Mouse (Mus musculus): Measurements from ENCODE around the gene Ap2m1.
"Not testable (repeated sequence)": the region's sequence is repeated elsewhere in the genome, so short reads cannot be mapped to it uniquely, and the experiment has no call there.

Gene Ap2m1

DNA sequence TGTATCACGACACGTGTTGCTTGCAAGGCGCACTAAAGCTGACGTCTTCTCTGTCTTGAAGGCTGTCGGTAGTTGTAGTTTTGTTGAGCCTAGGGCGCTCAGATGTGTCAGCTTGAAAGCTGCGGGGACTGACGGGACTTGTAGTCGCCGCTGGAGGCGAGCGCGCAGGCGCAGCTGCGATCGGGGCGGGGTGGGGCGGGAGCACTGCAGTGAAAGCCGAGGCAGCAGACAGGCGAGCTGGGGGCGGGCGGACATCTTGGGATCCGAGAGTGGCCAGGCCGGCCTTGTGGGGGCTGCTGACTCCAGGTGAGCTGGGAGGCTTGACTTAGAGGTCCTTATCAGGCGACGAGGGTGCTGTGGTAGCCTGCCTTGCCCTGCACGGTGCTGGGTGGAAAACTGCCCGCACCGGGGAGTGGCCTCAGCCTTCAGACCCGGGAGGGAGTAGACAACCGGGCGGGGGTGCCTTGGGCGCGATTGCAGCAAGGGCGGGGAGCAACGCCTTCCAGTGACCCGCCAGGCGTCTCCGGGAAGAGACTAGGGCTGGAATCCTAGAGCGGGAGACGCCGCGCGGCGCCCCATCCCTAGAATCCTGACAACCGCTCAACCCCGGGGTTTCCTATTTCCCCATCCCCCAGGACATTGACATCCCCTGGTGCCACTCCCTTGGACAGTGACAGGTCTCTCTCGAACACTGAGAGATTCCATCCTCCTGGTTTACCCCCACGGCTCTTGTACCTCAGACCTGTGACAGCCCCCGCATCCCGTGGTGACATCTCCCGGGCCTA lies at the start of gene Ap2m1:
Ap2m1 (plus strand) TSS at position 183 of the 785 bp plus-strand sequence.
- peak; percentile 91 for DNase-seq

GRCm38 (mm10) chr16:20486048-20486447 lies 49.2 kb upstream of the Ap2m1 start:
- DNase-seq: no peak

GRCm38 (mm10) chr16:20488151-20488550 lies 47.1 kb upstream of the Ap2m1 start:
- DNase-seq: no peak

DNA sequence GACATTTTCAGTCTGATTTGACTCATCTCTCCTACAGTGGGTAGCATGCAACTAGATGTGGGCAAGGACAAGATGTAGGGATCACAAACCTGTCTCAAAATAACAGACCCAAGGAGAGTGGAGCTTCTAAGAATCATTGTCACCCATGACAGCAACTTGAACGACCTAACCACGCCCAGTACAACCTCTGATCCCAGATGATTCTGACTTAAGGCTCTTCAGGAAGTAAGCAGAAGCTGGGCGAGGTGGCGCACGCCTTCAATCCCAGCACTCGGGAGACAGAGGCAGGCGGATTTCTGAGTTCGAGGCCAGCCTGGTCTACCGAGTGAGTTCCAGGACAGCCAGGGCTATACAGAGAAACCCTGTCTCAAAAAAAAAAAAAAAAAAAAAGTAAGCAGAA lies 46.5 kb upstream of the Ap2m1 start:
- not testable (repeated sequence) for DNase-seq

DNA sequence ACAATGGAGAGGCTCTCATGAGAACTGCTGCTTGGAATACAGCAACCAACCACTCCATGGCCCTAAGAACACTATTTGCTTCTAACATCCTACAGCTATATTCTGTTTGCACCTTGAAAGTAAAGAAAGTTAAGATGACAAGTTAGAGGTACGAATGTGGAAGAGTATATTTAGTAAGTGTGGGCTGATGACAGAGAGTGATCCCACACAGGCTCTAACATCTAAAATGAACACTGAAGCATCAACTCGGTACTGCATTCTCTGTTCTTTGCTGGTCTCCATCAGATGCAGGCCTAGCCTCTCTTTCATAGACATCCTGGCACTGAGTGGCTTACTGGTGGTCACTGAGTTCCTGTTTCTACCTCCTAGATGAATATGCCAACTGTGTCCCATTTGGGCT lies 46.0 kb upstream of the Ap2m1 start:
- DNase-seq: no peak

DNA sequence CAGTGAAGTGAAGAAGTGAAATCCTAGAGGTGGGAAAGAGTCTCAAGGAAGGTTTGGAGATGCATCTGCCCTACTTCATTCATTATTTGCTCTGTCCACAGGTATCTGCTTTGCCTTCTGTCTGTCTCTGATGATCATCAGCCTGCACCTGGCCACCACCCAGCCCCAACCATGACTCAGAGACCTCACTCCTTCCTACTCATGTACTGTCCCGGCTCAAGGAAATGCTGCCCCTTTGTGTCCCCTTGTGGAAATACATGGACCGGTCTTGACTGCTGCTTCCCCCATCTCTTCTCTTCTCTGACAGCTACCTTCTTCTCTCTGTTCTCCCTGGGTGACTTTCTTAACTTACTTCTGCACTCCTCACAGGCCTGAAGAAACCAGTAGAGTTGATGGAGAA lies 44.7 kb upstream of the Ap2m1 start:
- DNase-seq: no peak

DNA sequence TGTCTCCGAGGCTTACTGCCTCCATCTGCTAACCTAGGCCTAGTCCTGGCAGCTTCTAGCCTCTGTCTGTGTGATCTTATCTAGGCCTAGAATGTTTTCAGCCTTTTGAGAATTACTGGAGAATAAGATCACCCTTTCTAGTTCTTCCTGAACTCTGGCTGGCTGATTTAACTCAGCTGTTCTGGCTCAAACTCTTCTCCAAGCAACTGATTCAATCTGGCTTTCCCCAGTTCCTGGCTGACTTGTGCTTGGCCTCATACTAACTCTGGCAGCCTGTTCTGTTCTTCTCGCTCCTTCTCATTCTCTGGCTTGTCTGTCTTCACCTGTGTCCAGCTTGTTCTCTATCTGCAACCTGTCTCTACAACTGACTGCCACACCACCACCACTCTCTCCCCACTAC lies 44.0 kb upstream of the Ap2m1 start:
- no peak for DNase-seq

DNA sequence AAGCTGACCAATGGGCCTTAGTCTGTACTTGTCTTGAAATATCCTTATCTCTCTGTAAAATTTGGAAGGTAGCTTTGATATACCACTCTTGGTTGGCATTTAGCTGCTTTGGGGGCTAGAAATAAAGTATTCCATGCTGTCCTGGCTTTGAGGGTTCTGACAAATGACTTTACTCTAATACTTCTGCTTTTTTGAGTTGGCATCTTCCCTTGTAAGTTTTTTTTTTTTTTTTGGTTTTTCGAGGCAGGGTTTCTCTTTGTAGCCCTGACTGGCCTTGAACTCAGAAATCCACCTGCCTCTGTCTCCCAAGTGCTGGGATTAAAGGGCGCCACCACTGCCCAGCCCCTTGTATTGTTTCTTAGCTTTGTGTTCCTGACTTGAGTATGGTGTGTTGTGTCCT lies 41.8 kb upstream of the Ap2m1 start:
- no peak for DNase-seq

DNA sequence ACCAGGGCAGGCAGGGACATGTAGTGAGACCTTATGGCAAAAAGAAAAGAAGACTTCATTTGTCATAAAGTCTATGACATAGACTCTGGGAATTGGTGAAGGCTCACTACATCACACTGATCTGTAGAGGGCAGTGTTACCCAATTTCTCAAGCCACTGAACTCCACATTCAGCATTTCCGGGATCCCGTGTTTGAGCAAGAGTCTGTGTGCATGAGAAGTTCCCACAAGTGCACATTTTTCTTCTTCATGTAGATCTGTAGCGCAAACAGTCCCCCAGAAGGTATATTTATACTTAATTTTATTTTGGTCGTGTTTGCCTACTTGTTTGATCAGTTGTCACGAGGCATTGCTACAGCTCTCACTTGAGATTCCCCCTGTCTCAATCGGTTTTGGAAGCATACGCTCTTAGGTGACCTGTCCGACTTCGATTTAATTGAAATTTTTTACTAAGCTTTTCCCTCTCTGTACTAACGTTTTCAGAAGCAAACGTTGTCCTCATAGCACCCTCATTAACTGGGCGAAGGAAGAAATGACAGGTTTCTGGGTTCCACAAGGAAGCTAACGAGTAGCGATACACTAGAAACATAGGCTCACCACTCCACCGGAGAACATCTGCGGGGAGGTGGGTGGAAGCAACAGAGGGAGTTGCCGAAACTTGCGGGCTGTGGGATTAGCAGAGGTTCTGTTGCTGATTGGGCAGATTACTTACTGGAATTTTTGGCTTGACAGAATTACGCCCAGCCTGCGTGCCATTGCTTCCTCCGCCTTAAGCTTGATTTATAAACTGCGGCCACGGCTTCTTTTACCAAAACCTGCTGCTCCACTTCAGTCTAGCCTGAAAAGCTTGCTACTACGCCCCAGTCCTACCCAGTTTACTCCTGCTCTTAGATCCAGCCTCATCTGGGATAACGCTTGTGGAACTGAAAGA lies 38.3 kb upstream of the Ap2m1 start:
- no peak for DNase-seq

DNA sequence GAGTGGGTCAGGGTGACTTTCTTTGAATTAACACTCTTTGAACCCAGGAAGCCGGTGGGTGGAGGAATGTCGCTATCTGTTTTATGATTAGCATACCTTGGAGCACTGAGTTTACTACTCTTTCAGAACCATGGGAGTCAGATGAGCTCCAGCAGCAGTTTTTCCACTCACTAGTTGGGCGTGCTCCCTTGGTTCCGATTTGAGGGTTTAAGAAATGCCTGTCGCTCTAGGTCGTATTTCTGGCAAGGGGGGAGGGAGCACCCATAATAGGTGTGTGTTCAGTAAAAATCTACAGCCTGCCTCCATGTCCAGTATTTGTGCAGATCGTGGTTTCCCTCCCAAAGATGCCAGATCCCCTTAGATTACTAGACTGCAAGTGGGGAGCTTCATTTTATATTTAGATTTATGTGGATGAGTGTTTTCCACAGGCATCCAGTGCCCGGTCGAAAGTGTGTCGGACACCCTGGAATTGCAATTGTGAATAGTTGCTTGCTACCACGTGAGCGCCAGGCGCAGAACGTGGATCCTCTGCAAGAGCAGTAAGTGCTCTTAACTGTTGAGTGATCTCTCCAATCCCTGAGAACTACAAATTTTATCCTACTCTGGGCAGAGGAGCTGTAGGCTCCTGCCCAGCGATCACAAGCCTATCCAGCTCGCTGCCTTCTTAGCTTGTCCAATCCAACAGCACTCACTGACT lies 37.1 kb upstream of the Ap2m1 start:
- no peak for DNase-seq

DNA sequence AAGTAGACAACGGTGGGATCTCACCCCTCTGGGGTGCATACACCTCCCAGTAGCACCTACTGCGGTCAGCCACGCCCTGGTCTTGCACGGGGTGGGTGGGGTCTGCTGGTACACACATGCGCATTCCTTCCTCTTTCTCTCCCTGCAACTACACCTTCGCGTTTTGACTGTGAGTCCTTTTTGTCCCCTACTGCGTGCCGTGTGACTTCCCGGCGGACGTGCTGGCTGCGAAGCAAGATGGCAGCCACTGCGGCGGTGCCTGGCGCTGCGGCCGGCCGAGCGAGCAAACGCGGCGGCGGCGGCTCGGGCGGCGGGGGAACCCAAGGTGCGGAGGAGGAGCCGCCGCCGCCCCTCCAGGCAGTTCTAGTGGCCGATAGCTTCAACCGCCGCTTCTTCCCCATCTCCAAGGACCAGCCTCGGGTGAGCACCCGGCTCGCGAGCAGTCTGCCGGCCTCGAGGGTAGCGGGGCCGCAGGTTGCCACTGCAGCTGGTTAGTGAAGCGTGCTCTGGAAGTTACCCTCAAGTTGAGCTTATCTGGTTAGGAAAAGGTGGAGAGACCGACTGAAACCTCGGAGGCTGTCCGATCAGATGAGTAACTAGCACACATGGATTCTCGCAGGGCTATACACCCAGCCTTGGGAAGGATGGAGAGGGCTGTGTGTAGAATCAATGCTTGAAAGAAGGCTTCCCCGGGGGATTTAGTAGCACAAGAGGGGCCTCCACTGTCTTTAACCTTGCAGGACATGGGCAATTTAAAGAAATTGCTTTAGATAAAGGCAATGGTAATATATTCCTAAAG lies 36.4 kb upstream of the Ap2m1 start, which contains the start of gene Eif2b5:
Eif2b5 (plus strand) TSS at position 141 of the 799 bp plus-strand sequence.
- DNase-seq: peak; percentile 83

- DNase-seq: no peak
Measured at GRCm38 (mm10) chr16:20506000-20506399, 29.3 kb upstream of the Ap2m1 start.

- peak; percentile 40 for DNase-seq
Measured at GRCm38 (mm10) chr16:20509349-20509748, 25.9 kb upstream of the Ap2m1 start.

DNA sequence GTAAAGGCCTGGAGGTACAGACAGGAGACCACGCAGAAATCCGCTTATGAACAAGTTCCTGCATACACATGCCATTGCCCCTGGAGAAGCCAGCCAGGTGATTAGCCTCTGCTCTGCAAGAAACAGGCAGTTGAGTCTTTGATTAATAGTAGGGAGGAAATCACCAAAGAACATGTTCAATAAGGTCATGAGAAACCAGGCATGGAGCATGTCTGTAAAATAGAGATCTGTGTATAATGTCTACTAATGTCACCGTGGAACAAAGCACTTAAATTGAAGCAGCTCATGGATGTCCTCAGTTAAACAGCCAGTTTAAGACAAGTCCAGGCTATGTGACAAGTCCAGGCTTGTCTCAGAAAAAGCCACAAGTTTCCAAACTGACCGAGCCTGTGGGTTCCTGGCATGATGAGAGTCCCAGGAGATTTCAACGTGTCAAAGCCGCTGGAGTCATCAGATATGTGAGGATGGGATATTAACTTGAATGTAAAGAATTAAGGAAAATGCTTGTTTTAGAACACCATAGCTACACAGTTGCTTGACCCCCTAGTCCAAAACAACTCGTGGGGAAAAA lies 23.9 kb upstream of the Ap2m1 start:
- DNase-seq: no peak

DNA sequence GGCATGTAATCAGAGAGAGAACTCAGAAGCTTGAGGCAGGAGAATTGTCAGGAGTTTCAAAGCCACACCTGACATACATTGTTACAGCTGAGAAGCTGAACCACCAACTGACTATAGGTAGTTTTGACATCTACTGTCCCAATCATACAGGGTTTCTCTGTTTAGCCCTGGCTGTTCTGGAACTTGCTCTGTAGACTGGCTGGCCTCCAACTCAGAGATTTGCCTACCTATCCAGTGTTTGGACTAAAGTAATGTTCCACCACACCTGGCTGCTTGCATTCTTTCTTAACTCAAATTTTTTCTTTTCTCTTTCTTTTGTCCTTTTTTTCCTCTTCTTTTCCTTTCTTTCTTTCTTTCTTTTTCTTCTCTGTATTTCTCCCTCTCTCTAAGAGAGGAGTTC lies 19.2 kb upstream of the Ap2m1 start:
- no peak for DNase-seq

- DNase-seq: peak; percentile 84
Measured at GRCm38 (mm10) chr16:20516726-20517201, 18.5 kb upstream of the Ap2m1 start, which contains the start of gene Dvl3. Gene Dvl3, plus strand, starts transcription at chr16:20516982.

DNA sequence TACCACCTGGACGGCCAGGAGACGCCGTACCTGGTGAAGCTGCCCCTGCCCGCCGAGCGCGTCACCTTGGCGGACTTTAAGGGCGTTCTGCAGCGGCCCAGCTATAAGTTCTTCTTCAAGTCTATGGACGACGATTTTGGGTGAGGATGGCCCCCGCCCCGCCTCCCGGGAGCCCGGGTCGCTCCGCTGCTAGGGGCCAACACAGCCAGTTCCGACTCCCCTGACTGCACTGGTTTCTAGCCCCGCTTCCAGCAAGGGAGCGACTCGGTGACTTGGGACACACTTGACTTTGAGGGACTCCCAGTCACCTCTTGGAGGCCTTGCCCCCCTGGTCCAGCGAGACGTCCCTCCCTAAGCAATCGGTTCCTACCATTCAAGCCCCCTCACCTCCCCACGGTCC lies 18.1 kb upstream of the Ap2m1 start:
- DNase-seq: no peak

GRCm38 (mm10) chr16:20517701-20518374 lies 17.4 kb upstream of the Ap2m1 start:
- no peak for DNase-seq

DNA sequence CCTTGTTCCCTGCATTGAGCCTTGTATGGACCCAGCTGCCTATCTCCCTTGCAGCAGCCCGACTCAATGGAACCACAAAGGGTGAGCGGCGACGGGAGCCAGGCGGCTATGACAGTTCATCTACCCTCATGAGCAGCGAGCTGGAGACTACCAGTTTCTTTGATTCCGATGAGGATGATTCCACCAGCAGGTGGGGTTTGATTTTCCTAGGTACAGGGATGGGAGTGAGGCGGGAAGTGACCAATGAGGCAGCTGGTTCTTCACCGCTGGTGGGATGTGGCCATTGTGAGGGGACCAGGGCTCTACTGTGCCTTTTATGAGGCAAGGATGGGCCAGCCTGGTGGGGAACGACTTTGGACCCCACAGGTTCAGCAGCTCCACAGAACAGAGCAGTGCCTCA lies 11.4 kb upstream of the Ap2m1 start:
- no peak for DNase-seq

GRCm38 (mm10) chr16:20528779-20529178 lies 6.5 kb upstream of the Ap2m1 start:
- no peak for DNase-seq

- DNase-seq: no peak
Measured at GRCm38 (mm10) chr16:20529375-20529774, 5.9 kb upstream of the Ap2m1 start.

All from right cerebral cortex, postnatal 14 days (tissue).